Comparison of ENCODE assay signal across 9 mouse cellular contexts in genomic region chr11:119219816-119220465, GRCm38 (mm10). TPM values are rescaled to one million over a fixed set of nuclear protein-coding genes. Genes with fewer than 3 reads are reported as not detected.
DNase-seq lines count a peak whose midpoint lies in the region; ATAC-seq and TF ChIP-seq lines count a peak whose summit lies in the region.
"Had no signal": no experiment of that assay in that cellular context is flagged by ENCODE, and none has a peak within 500 bp of the region (broad histone marks: within the 10 kb centered on the region; RNA-seq: fewer than 3 reads in every experiment).

No protein-coding gene starts in this region.

- TF ChIP-seq CTCF in forebrain, postnatal 0 days (IDR thresholded peaks at IDR 0.05; ENCODE audit: low read depth) = 0 out of 2 replicates have a peak, but pooled peaks have one; percentile 15

- H3K4me2 ChIP-seq in forebrain, postnatal 0 days (ENCODE audit: low read depth) = peak overlapping the region; percentile 28
- peak overlapping the region; percentile 14; the same call in 1 of the 2 replicates for H3K4me2 ChIP-seq in hindbrain, embryonic 11.5 days (replicated peaks; ENCODE audit: low read depth, low read length)
- peak overlapping the region; percentile 1; the same call in 1 of the 2 replicates for H3K4me2 ChIP-seq in midbrain, embryonic 11.5 days

- no peaks in the 10 kb centered on the region for H3K27me3 ChIP-seq in forebrain, postnatal 0 days (ENCODE audit: insufficient read depth, low read length)
- H3K27me3 ChIP-seq in hindbrain, embryonic 11.5 days (ENCODE audit: control insufficient read depth, insufficient read depth, low read length) = no peaks in the 10 kb centered on the region; the same call in 1 of the 2 replicates
- no peaks in the 10 kb centered on the region for H3K27me3 ChIP-seq in midbrain, embryonic 11.5 days (ENCODE audit: control insufficient read depth, insufficient read depth, low read length)

- H3K4me3 ChIP-seq in forebrain, postnatal 0 days (ENCODE audit: low read depth, low read length) = no peak overlapping the region
- H3K4me3 ChIP-seq in hindbrain, embryonic 11.5 days (ENCODE audit: low read depth, low read length) = no peak overlapping the region
- no peak overlapping the region for H3K4me3 ChIP-seq in midbrain, embryonic 11.5 days (ENCODE audit: low read depth, low read length)
- H3K4me3 ChIP-seq: megakaryocyte, embryonic 14.5 days had no signal

- peaks cover 22% of the 10 kb centered on the region for H3K4me1 ChIP-seq in forebrain, postnatal 0 days (ENCODE audit: insufficient read depth)
- peaks cover 28% of the 10 kb centered on the region for H3K4me1 ChIP-seq in hindbrain, embryonic 11.5 days (replicated peaks; ENCODE audit: control insufficient read depth, insufficient read depth, low read length)
- peaks cover 42% of the 10 kb centered on the region for H3K4me1 ChIP-seq in midbrain, embryonic 11.5 days (ENCODE audit: control insufficient read depth, insufficient read depth, low read length)

- ATAC-seq in forebrain, postnatal 0 days = peak; percentile 46
- ATAC-seq in hindbrain, embryonic 11.5 days (ENCODE audit: low FRiP score) = no peak
- ATAC-seq in midbrain, embryonic 11.5 days (ENCODE audit: low FRiP score) = no peak
- ATAC-seq in inflammation-experienced regulatory T-cells, adult 6 months = no peak

- peak overlapping the region; percentile 47 for H3K9ac ChIP-seq in forebrain, postnatal 0 days
- H3K9ac ChIP-seq in hindbrain, embryonic 11.5 days (ENCODE audit: low read depth, low read length) = peak overlapping the region; percentile 31; the same call in 1 of the 2 replicates
- H3K9ac ChIP-seq in midbrain, embryonic 11.5 days (ENCODE audit: low read length) = peak overlapping the region; percentile 31; the same call in 1 of the 2 replicates

- peak; percentile 75 for DNase-seq in right cerebral cortex, adult 18-20 months
- no peak for DNase-seq in right cerebral cortex, postnatal 25 days
- peak; percentile 73 for DNase-seq in forebrain, postnatal 0 days
- DNase-seq in hindbrain, embryonic 11.5 days (ENCODE audit: low spot score) = no peak
- DNase-seq in layer of hippocampus, adult 8-10 months (ENCODE audit: low spot score in 2 of 2) = peak; percentile 63 to 79
- no peak for DNase-seq in midbrain, embryonic 11.5 days (ENCODE audit: low spot score, missing footprints)
- DNase-seq in spleen, adult 18-20 months = no peak

- WGBS in forebrain, postnatal 0 days = 6% methylated on average over 17 of the region's 17 CpGs
- 12% methylated on average over 17 of the region's 17 CpGs for WGBS in hindbrain, embryonic 11.5 days
- WGBS in midbrain, embryonic 11.5 days = 12% methylated on average over 17 of the region's 17 CpGs

- H3K36me3 ChIP-seq in forebrain, postnatal 0 days (ENCODE audit: insufficient read depth) = no peaks in the 10 kb centered on the region
- no peaks in the 10 kb centered on the region for H3K36me3 ChIP-seq in hindbrain, embryonic 11.5 days (ENCODE audit: control insufficient read depth, insufficient read depth, low read length)
- no peaks in the 10 kb centered on the region for H3K36me3 ChIP-seq in midbrain, embryonic 11.5 days (ENCODE audit: control insufficient read depth, insufficient read depth, low read length)

- no peaks in the 10 kb centered on the region for H3K9me3 ChIP-seq in forebrain, postnatal 0 days (ENCODE audit: low read length)
- no peaks in the 10 kb centered on the region for H3K9me3 ChIP-seq in hindbrain, embryonic 11.5 days (ENCODE audit: control insufficient read depth, low read length)
- no peaks in the 10 kb centered on the region for H3K9me3 ChIP-seq in midbrain, embryonic 11.5 days (ENCODE audit: control insufficient read depth, low read length)
- H3K9me3 ChIP-seq: megakaryocyte, embryonic 14.5 days had no signal

- peak overlapping the region; percentile 72 for H3K27ac ChIP-seq in forebrain, postnatal 0 days (ENCODE audit: low read depth, low read length)
- peak overlapping the region; percentile 36; the same call in 1 of the 2 replicates for H3K27ac ChIP-seq in hindbrain, embryonic 11.5 days (ENCODE audit: low read depth, low read length)
- H3K27ac ChIP-seq in midbrain, embryonic 11.5 days (ENCODE audit: low read depth, low read length) = no peak overlapping the region

RNA-seq across cellular contexts. Expression of gene Tbc1d16, which starts 8.4 kb away (rescaled TPM):
- 133 and 153 TPM in 2 replicates for total RNA-seq in forebrain, postnatal 0 days (2014; rRNA removed)
- 41.2 and 60.4 TPM in 2 replicates for polyA plus RNA-seq in forebrain, postnatal 0 days (2015; fragmentation: Nextera tagmentation; extraction: Ambion mirVana)
- 16.9 and 20.7 TPM in 2 replicates for polyA plus RNA-seq in hindbrain, embryonic 11.5 days (2014; fragmentation: Nextera tagmentation; extraction: Ambion mirVana)
- total RNA-seq in layer of hippocampus, adult 8-10 months (2022) = 10 to 100 TPM; 35.4 to 39.4 (median 36.7) TPM
- 13.3 and 15.2 TPM in 2 replicates for polyA plus RNA-seq in midbrain, embryonic 11.5 days (2014; fragmentation: Nextera tagmentation; extraction: Ambion mirVana)
- polyA plus RNA-seq in inflammation-experienced regulatory T-cells, adult 6 months (2017; shearing (Covaris generic)) = under 1 TPM; 0.20 to 0.55 (median 0.33) TPM

RNA-seq across cellular contexts. Expression of gene Ccdc40, which starts 8.4 kb away (rescaled TPM):
- 10.5 and 14.6 TPM in 2 replicates for total RNA-seq in forebrain, postnatal 0 days (2014; rRNA removed)
- 7.2 and 11.8 TPM in 2 replicates for polyA plus RNA-seq in forebrain, postnatal 0 days (2015; fragmentation: Nextera tagmentation; extraction: Ambion mirVana)
- polyA plus RNA-seq in hindbrain, embryonic 11.5 days (2014; fragmentation: Nextera tagmentation; extraction: Ambion mirVana) = 16.5 and 19.3 TPM in 2 replicates
- 1 to 10 TPM; 1.6 to 3.1 (median 2.4) TPM for total RNA-seq in layer of hippocampus, adult 8-10 months (2022)
- 18.6 and 18.9 TPM in 2 replicates for polyA plus RNA-seq in midbrain, embryonic 11.5 days (2014; fragmentation: Nextera tagmentation; extraction: Ambion mirVana)
- polyA plus RNA-seq in inflammation-experienced regulatory T-cells, adult 6 months (2017; shearing (Covaris generic)) = 1 to 10 TPM; 1.6 to 4.2 (median 3.3) TPM

RNA-seq across cellular contexts. Expression of gene Gaa, which starts 47.7 kb away (rescaled TPM):
- total RNA-seq in forebrain, postnatal 0 days (2014; rRNA removed) = 97.3 and 135 TPM in 2 replicates
- 79.8 and 109 TPM in 2 replicates for polyA plus RNA-seq in forebrain, postnatal 0 days (2015; fragmentation: Nextera tagmentation; extraction: Ambion mirVana)
- 12.6 and 15.3 TPM in 2 replicates for polyA plus RNA-seq in hindbrain, embryonic 11.5 days (2014; fragmentation: Nextera tagmentation; extraction: Ambion mirVana)
- total RNA-seq in layer of hippocampus, adult 8-10 months (2022) = 100 to 1,000 TPM; 336 to 359 (median 339) TPM
- polyA plus RNA-seq in midbrain, embryonic 11.5 days (2014; fragmentation: Nextera tagmentation; extraction: Ambion mirVana) = 15.5 and 19.0 TPM in 2 replicates
- polyA plus RNA-seq in inflammation-experienced regulatory T-cells, adult 6 months (2017; shearing (Covaris generic)) = 10 to 100 TPM in 2 of 3 experiments, 1 to 10 TPM in 1; 9.2 to 13.4 (median 11.8) TPM

Comparison
In these comparisons a context has a peak if more than half of its experiments do, and no peak if none do; other contexts are left out.
1. DNase-seq: peak in right cerebral cortex, adult 18-20 months (single experiment), forebrain, postnatal 0 days (single experiment) and layer of hippocampus, adult 8-10 months (2 of 2); none in right cerebral cortex, postnatal 25 days (single experiment), hindbrain, embryonic 11.5 days (single experiment), midbrain, embryonic 11.5 days (single experiment) and spleen, adult 18-20 months (0 of 2).
2. Peak in every context shown above with its lines, with median percentiles within 50 percentile points of each other: H3K4me2 ChIP-seq and H3K9ac ChIP-seq.